Mouse (Mus musculus): ENCODE results near the gene Foxp1. TPM values are rescaled to one million over a fixed set of nuclear protein-coding genes. Genes with fewer than 3 reads are reported as not detected.
A peak's percentile ranks its signal among the peaks of the same experiment; 100 is the strongest.

Gene Foxp1
- polyA plus RNA-seq, 1 experiment from 2014 or later, result 88.1 TPM

GRCm38 (mm10) chr6:98996822-98997221, 525.7 kb downstream of the Foxp1 start:
- Histone ChIP-seq H3K27ac (replicated peaks in 1 of 2; ENCODE audit: control insufficient read depth in 1 of 2, insufficient read depth in 1 of 2, low read depth in 2 of 2, low read length in 2 of 2) (no peak overlapping the region), H3K27me3 (ENCODE audit: control insufficient read depth, insufficient read depth, low read length) (no peaks in the 10 kb centered on the region), H3K4me2 (ENCODE audit: low read length) (no peak overlapping the region), H3K36me3 (ENCODE audit: control insufficient read depth, insufficient read depth, low read length) (peaks cover 15% of the 10 kb centered on the region), H3K9me3 (ENCODE audit: control insufficient read depth, low read length) (no peaks in the 10 kb centered on the region), H3K9ac (ENCODE audit: low read length) (no peak overlapping the region), H3K4me1 (ENCODE audit: control insufficient read depth in 2 of 2, insufficient read depth in 2 of 2, low read length in 2 of 2) (peaks cover 25 to 64% of the 10 kb centered on the region in 2 experiments), H3K4me3 (ENCODE audit: control insufficient read depth in 1 of 2, insufficient read depth in 1 of 2, low read depth in 1 of 2, low read length in 2 of 2) (no peak overlapping the region)
- WGBS, result 75% methylated on average over 2 of the region's 2 CpGs
- ATAC-seq (ENCODE audit: insufficient number of reproducible peaks, insufficient read depth, low FRiP score, low read depth), result no peak

- H3K9me3 ChIP-seq (ENCODE audit: control insufficient read depth, low read length), result no peaks in the 10 kb centered on the region
- H3K36me3 ChIP-seq (ENCODE audit: control insufficient read depth, insufficient read depth, low read length), result peaks cover 11% of the 10 kb centered on the region
- no peaks in the 10 kb centered on the region for H3K27me3 ChIP-seq (ENCODE audit: control insufficient read depth, insufficient read depth, low read length)
- H3K4me2 ChIP-seq (ENCODE audit: low read length), result no peak overlapping the region
- no peak overlapping the region for H3K27ac ChIP-seq (replicated peaks in 1 of 2; ENCODE audit: control insufficient read depth in 1 of 2, insufficient read depth in 1 of 2, low read depth in 2 of 2, low read length in 2 of 2)
- ATAC-seq (ENCODE audit: insufficient number of reproducible peaks, insufficient read depth, low FRiP score, low read depth), result no peak
- peaks cover 29 to 66% of the 10 kb centered on the region in 2 experiments for H3K4me1 ChIP-seq (ENCODE audit: control insufficient read depth in 2 of 2, insufficient read depth in 2 of 2, low read length in 2 of 2)
- no peak overlapping the region for H3K9ac ChIP-seq (ENCODE audit: low read length)
- WGBS, result 94% methylated on average over 1 of the region's 1 CpGs
- no peak overlapping the region for H3K4me3 ChIP-seq (ENCODE audit: control insufficient read depth in 1 of 2, insufficient read depth in 1 of 2, low read depth in 1 of 2, low read length in 2 of 2)
These were observed 526.2 kb downstream of the Foxp1 start for GRCm38 (mm10) chr6:98996346-98996745.

- no peak overlapping the region for H3K27ac ChIP-seq (replicated peaks in 1 of 2; ENCODE audit: control insufficient read depth in 1 of 2, insufficient read depth in 1 of 2, low read depth in 2 of 2, low read length in 2 of 2)
- no peak overlapping the region for H3K4me3 ChIP-seq (ENCODE audit: control insufficient read depth in 1 of 2, insufficient read depth in 1 of 2, low read depth in 1 of 2, low read length in 2 of 2)
- no peak overlapping the region for H3K9ac ChIP-seq (ENCODE audit: low read length)
- H3K36me3 ChIP-seq (ENCODE audit: control insufficient read depth, insufficient read depth, low read length), result peaks cover 5% of the 10 kb centered on the region; the same call in 1 of the 2 replicates
- 59% methylated on average over 4 of the region's 4 CpGs for WGBS
- peaks cover 31 to 65% of the 10 kb centered on the region in 2 experiments for H3K4me1 ChIP-seq (ENCODE audit: control insufficient read depth in 2 of 2, insufficient read depth in 2 of 2, low read length in 2 of 2)
- no peaks in the 10 kb centered on the region for H3K9me3 ChIP-seq (ENCODE audit: control insufficient read depth, low read length)
- no peak overlapping the region for H3K4me2 ChIP-seq (ENCODE audit: low read length)
- ATAC-seq (ENCODE audit: insufficient number of reproducible peaks, insufficient read depth, low FRiP score, low read depth), result no peak
- no peaks in the 10 kb centered on the region for H3K27me3 ChIP-seq (ENCODE audit: control insufficient read depth, insufficient read depth, low read length)
These were observed 526.8 kb downstream of the Foxp1 start for GRCm38 (mm10) chr6:98995681-98996080.

GRCm38 (mm10) chr6:98994902-98995301, 527.6 kb downstream of the Foxp1 start:
- H3K9me3 ChIP-seq (ENCODE audit: control insufficient read depth, low read length), result no peaks in the 10 kb centered on the region
- H3K4me1 ChIP-seq (ENCODE audit: control insufficient read depth in 2 of 2, insufficient read depth in 2 of 2, low read length in 2 of 2), result peaks cover 30 to 57% of the 10 kb centered on the region in 2 experiments
- H3K9ac ChIP-seq (ENCODE audit: low read length), result no peak overlapping the region
- peak overlapping the region in 1 of 2 experiments; percentile 10; a peak in 2 of 4 replicates for H3K27ac ChIP-seq (replicated peaks in 1 of 2; ENCODE audit: control insufficient read depth in 1 of 2, insufficient read depth in 1 of 2, low read depth in 2 of 2, low read length in 2 of 2)
- H3K27me3 ChIP-seq (ENCODE audit: control insufficient read depth, insufficient read depth, low read length), result no peaks in the 10 kb centered on the region
- no peak overlapping the region for H3K4me2 ChIP-seq (ENCODE audit: low read length)
- no peak for ATAC-seq (ENCODE audit: insufficient number of reproducible peaks, insufficient read depth, low FRiP score, low read depth)
- WGBS, result 76% methylated on average over 4 of the region's 4 CpGs
- H3K36me3 ChIP-seq (ENCODE audit: control insufficient read depth, insufficient read depth, low read length), result no peaks in the 10 kb centered on the region; the same call in 1 of the 2 replicates
- H3K4me3 ChIP-seq (ENCODE audit: control insufficient read depth in 1 of 2, insufficient read depth in 1 of 2, low read depth in 1 of 2, low read length in 2 of 2), result no peak overlapping the region

- WGBS, result 75% methylated on average over 21 of the region's 21 CpGs
- Histone ChIP-seq H3K27me3 (ENCODE audit: control insufficient read depth, insufficient read depth, low read length) (no peaks in the 10 kb centered on the region), H3K4me2 (ENCODE audit: low read length) (no peak overlapping the region), H3K27ac (replicated peaks in 1 of 2; ENCODE audit: control insufficient read depth in 1 of 2, insufficient read depth in 1 of 2, low read depth in 2 of 2, low read length in 2 of 2) (peak overlapping the region; percentile 10 to 12; a peak in 2 of 4 replicates), H3K4me1 (ENCODE audit: control insufficient read depth in 2 of 2, insufficient read depth in 2 of 2, low read length in 2 of 2) (peaks cover 30 to 57% of the 10 kb centered on the region in 2 experiments), H3K36me3 (ENCODE audit: control insufficient read depth, insufficient read depth, low read length) (no peaks in the 10 kb centered on the region; the same call in 1 of the 2 replicates), H3K4me3 (ENCODE audit: control insufficient read depth in 1 of 2, insufficient read depth in 1 of 2, low read depth in 1 of 2, low read length in 2 of 2) (no peak overlapping the region), H3K9ac (ENCODE audit: low read length) (no peak overlapping the region), H3K9me3 (ENCODE audit: control insufficient read depth, low read length) (no peaks in the 10 kb centered on the region)
- no peak for ATAC-seq (ENCODE audit: insufficient number of reproducible peaks, insufficient read depth, low FRiP score, low read depth)
These were observed 528.3 kb downstream of the Foxp1 start for GRCm38 (mm10) chr6:98994104-98994787.

- Histone ChIP-seq H3K36me3 (ENCODE audit: control insufficient read depth, insufficient read depth, low read length) (no peaks in the 10 kb centered on the region; the same call in 1 of the 2 replicates), H3K27ac (replicated peaks in 1 of 2; ENCODE audit: control insufficient read depth in 1 of 2, insufficient read depth in 1 of 2, low read depth in 2 of 2, low read length in 2 of 2) (peak overlapping the region; percentile 55 to 62), H3K27me3 (ENCODE audit: control insufficient read depth, insufficient read depth, low read length) (no peaks in the 10 kb centered on the region), H3K4me2 (ENCODE audit: low read length) (no peak overlapping the region), H3K4me1 (ENCODE audit: control insufficient read depth in 2 of 2, insufficient read depth in 2 of 2, low read length in 2 of 2) (peaks cover 30 to 53% of the 10 kb centered on the region in 2 experiments), H3K4me3 (ENCODE audit: control insufficient read depth in 1 of 2, insufficient read depth in 1 of 2, low read depth in 1 of 2, low read length in 2 of 2) (no peak overlapping the region), H3K9me3 (ENCODE audit: control insufficient read depth, low read length) (no peaks in the 10 kb centered on the region), H3K9ac (ENCODE audit: low read length) (0 out of 2 replicates have a peak overlapping the region, but pooled peaks have one; percentile 40)
- no peak for ATAC-seq (ENCODE audit: insufficient number of reproducible peaks, insufficient read depth, low FRiP score, low read depth)
- WGBS, result 24% methylated on average over 3 of the region's 3 CpGs
These were observed 529.3 kb downstream of the Foxp1 start for GRCm38 (mm10) chr6:98993231-98993630.

GRCm38 (mm10) chr6:98992772-98993147, 529.8 kb downstream of the Foxp1 start:
- Histone ChIP-seq H3K9ac (ENCODE audit: low read length) (peak overlapping the region; percentile 36; the same call in 1 of the 2 replicates), H3K27ac (replicated peaks in 1 of 2; ENCODE audit: control insufficient read depth in 1 of 2, insufficient read depth in 1 of 2, low read depth in 2 of 2, low read length in 2 of 2) (peak overlapping the region; percentile 55 to 62)
- ATAC-seq (ENCODE audit: insufficient number of reproducible peaks, insufficient read depth, low FRiP score, low read depth), result no peak

More at GRCm38 (mm10) chr6:98992772-98993147, 529.8 kb downstream of the Foxp1 start:
- no peaks in the 10 kb centered on the region for H3K27me3 ChIP-seq (ENCODE audit: control insufficient read depth, insufficient read depth, low read length)
- H3K9me3 ChIP-seq (ENCODE audit: control insufficient read depth, low read length), result no peaks in the 10 kb centered on the region
- H3K4me1 ChIP-seq (ENCODE audit: control insufficient read depth in 2 of 2, insufficient read depth in 2 of 2, low read length in 2 of 2), result peaks cover 28 to 49% of the 10 kb centered on the region in 2 experiments
- no peak overlapping the region for H3K4me3 ChIP-seq (ENCODE audit: control insufficient read depth in 1 of 2, insufficient read depth in 1 of 2, low read depth in 1 of 2, low read length in 2 of 2)
- WGBS, result 43% methylated on average over 7 of the region's 7 CpGs
- no peaks in the 10 kb centered on the region; the same call in 1 of the 2 replicates for H3K36me3 ChIP-seq (ENCODE audit: control insufficient read depth, insufficient read depth, low read length)
- no peak overlapping the region for H3K4me2 ChIP-seq (ENCODE audit: low read length)

Measured in heart, embryonic 14.5 days (tissue).